Mouse (Mus musculus) bone marrow, adult 2 months (tissue): ENCODE data around the gene Serinc2.

Source experiments
- CTCF ChIP-seq: fragments of 200-500 bp; IDR thresholded peaks from 2 replicates; pipeline ENCODE4 v1.5.1; 2011; ENCODE audit warnings: low read length, control low read depth; ENCODE audit not compliant: control insufficient read depth, insufficient read depth
- POLR2A ChIP-seq: fragments of 200-500 bp; IDR thresholded peaks from 2 replicates; pipeline ENCODE4 v1.6.1; 2011; ENCODE audit warnings: low read depth, mild to moderate bottlenecking, control low read depth, low read length, borderline replicate concordance; ENCODE audit not compliant: control insufficient read depth

DNA sequence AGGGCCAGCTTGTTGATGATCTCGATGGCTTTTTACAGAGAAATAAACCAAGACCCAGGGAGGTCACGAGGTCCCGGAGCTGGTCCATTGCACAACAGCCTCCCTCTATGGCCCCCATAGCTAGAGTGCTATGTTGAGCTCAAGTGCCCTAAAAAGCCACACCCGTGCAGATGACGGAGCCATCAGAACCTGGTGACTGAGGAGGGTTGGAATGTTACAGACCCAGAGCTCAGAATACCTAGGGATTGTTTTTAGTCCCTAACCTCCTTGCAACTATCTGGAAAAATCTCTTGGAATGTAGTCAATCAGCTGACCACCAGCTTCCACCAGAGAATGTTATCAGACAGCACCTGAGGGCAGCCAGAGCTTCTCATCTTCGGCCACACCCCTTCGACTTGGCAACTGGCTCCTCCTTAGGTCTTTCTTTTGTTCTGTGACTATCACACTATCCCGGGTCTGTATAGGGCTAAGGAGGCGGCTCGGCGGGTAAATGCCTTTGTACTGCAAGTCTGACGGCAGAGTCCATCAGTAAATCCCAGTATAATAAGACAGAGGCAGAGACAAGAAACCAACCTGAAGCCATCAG is 23.4 kb upstream of the Serinc2 start:
- TF ChIP-seq POLR2A (no peak), CTCF (no peak)
